Mouse (Mus musculus) hindbrain, embryonic 16.5 days (tissue): ENCODE measurements around the gene Nlrp3. TPM values are rescaled to one million over a fixed set of nuclear protein-coding genes. Genes with fewer than 3 reads are reported as not detected.

Experiments used
- polyA plus RNA-seq: library from polyadenylated mRNA; unstranded; fragments of >200 nt; fragmentation: Nextera tagmentation; extraction: Ambion mirVana; gene quantifications from 2 replicates; pipeline ENCODE4 v1.2.1, GENCODE M21; 2015

Nlrp3 gene
- polyA plus RNA-seq, 1 experiment from 2014 or later = 0.10 TPM

Other genes starting within 250 kb of the Nlrp3 start
- 3.1 and 3.5 TPM in 2 replicates for gene Wnt9a, start 234.6 kb upstream of the Nlrp3 start, polyA plus RNA-seq
- not detected in 2 replicates for gene Prss38, start 165.9 kb upstream of the Nlrp3 start, polyA plus RNA-seq
- gene Jmjd4, start 91.5 kb upstream of the Nlrp3 start, polyA plus RNA-seq = 18.9 and 20.0 TPM in 2 replicates
- 602 and 634 TPM in 2 replicates for gene Snap47, start 90.4 kb upstream of the Nlrp3 start, polyA plus RNA-seq
- gene Zfp867, start 69.1 kb upstream of the Nlrp3 start, polyA plus RNA-seq = 11.3 and 11.7 TPM in 2 replicates
- 11.4 and 15.5 TPM in 2 replicates for gene Zkscan17, start 14.8 kb upstream of the Nlrp3 start, polyA plus RNA-seq
- gene Olfr222, start 34.7 kb downstream of the Nlrp3 start, polyA plus RNA-seq = not detected in 2 replicates
- not detected in 2 replicates for gene Olfr223, start 51.7 kb downstream of the Nlrp3 start, polyA plus RNA-seq
- 34.8 and 38.9 TPM in 2 replicates for gene Mprip, start 119.7 kb downstream of the Nlrp3 start, polyA plus RNA-seq
- 21.3 and 25.2 TPM in 2 replicates for gene Pld6, start 246.1 kb downstream of the Nlrp3 start, polyA plus RNA-seq